Mouse (Mus musculus): ENCODE results near the gene Atg16l1. TPM values are rescaled to one million over a fixed set of nuclear protein-coding genes. Genes with fewer than 3 reads are reported as not detected.

The Atg16l1 gene
- polyA plus RNA-seq, 1 experiment from 2014 or later: 27.2 TPM

DNA sequence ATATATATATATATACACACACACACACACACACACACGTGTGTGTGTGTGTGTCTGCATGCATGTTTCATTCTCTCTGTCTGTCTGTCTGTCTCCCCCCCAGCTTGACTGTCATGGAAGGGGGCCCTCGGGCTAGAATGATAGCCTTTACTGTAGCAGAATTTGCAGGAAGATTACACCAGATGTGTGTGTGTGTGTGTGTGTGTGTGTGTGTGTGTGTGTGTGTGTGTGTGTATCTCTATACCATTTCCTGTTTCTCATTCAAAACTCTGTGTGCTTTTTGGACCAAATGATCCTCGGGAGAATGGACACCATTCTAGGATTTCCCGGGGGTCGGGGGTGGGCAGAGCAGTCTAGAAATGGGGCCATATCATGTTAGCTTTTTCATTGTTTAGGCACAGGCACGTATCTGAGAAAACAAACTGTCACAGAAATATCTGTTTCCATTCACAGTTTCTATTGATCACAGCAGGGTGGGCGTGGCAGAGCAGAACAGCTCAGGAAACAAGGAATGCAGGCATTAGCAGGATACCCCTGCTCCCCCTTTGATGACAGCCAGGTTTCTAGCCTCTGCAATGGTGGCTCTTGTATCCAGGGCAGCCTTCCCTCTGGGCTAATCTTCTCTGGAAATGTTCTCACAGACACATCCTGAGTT is 73.4 kb downstream of the Atg16l1 start:
- peak; percentile 55 for DNase-seq (ENCODE audit: low spot score)

- peak; percentile 87 for DNase-seq (ENCODE audit: low spot score)
These were observed 74.0 kb downstream of the Atg16l1 start for GRCm38 (mm10) chr1:87829621-87830211.

- DNase-seq (ENCODE audit: low spot score): no peak
These were observed 80.8 kb downstream of the Atg16l1 start for GRCm38 (mm10) chr1:87836453-87836852.

DNA sequence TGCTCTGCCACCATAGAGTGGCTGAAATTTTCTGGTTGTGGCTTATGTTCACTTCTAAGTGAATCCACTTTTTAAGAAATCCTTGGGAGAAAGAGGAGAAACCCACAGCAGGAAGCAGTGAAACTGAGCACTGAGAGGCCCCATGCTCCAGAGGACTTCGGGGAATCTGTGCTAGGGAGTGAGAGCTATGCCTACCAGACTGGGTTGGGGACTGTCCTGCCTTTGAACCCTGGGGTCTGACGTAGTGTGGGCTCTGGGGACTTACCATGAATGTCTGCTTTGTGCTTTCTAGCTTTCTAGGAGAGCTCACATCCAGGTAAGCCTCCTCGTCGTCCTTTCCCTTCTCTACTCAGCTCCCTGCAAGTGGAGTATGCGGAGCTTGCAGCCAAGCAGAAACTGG is 81.3 kb downstream of the Atg16l1 start:
- no peak for DNase-seq (ENCODE audit: low spot score)

GRCm38 (mm10) chr1:87840411-87841208 is 84.9 kb downstream of the Atg16l1 start:
- no peak for DNase-seq (ENCODE audit: low spot score)

Other genes with a start within 250 kb of the Atg16l1 start
- 6.2 and 8.1 TPM in 2 replicates for gene Neu2, start 246.0 kb upstream of the Atg16l1 start, polyA plus RNA-seq (2015; fragmentation: Nextera tagmentation; extraction: Ambion mirVana)
- gene Ngef, start 182.0 kb upstream of the Atg16l1 start, polyA plus RNA-seq (2015; fragmentation: Nextera tagmentation; extraction: Ambion mirVana): 0.10 and 0.18 TPM in 2 replicates
- 41.0 and 43.6 TPM in 2 replicates for gene Inpp5d, start 135.6 kb upstream of the Atg16l1 start, polyA plus RNA-seq (2015; fragmentation: Nextera tagmentation; extraction: Ambion mirVana)
- 1.2 and 1.8 TPM in 2 replicates for gene Sag, start 47.8 kb downstream of the Atg16l1 start, polyA plus RNA-seq (2015; fragmentation: Nextera tagmentation; extraction: Ambion mirVana)
- gene Dgkd, start 97.4 kb downstream of the Atg16l1 start, polyA plus RNA-seq (2015; fragmentation: Nextera tagmentation; extraction: Ambion mirVana): 73.7 and 80.7 TPM in 2 replicates